Mouse (Mus musculus) heart, adult 2 months (tissue): ENCODE data around the gene Gipc1.

Source experiments
- CTCF ChIP-seq: fragments of 200-600 bp; IDR thresholded peaks from 2 replicates; pipeline ENCODE4 v1.8.1; 2022; ENCODE audit warnings: antibody characterized with exemption, mild to moderate bottlenecking, moderate library complexity
- EP300 ChIP-seq: fragments of 200-500 bp; IDR thresholded peaks from 2 replicates; pipeline ENCODE4 v1.6.1; 2011; ENCODE audit warnings: low read depth, low read length, control low read depth; ENCODE audit not compliant: insufficient read depth
- POLR2A ChIP-seq: fragments of 200-500 bp; IDR thresholded peaks from 2 replicates; pipeline ENCODE4 v1.6.1; 2011; ENCODE audit warnings: mild to moderate bottlenecking, low read depth, low read length, control low read depth; ENCODE audit not compliant: insufficient read depth

DNA sequence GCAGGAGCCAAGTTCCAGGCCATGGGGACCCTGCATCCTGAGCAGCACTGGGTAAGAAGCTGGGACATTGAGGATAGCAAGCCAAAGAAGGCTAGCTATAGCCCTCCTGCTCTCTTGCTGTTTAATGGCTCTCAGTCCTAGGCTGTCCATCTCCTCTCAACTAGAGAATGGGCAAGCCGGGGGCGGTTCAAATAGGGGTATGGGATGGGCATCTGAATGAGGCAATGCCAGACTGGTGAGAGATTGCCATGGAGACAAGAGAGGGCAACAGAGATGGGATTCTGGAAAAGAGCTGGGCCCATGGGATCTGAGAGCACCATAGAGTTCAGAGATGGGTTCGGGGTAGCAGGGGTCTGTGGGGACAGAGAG, 14.4 kb downstream of the Gipc1 start:
- no peak for TF ChIP-seq POLR2A
- TF ChIP-seq CTCF: no peak
- no peak for TF ChIP-seq EP300
